21 mouse cellular contexts compared by ENCODE assay signal in the genomic region with DNA sequence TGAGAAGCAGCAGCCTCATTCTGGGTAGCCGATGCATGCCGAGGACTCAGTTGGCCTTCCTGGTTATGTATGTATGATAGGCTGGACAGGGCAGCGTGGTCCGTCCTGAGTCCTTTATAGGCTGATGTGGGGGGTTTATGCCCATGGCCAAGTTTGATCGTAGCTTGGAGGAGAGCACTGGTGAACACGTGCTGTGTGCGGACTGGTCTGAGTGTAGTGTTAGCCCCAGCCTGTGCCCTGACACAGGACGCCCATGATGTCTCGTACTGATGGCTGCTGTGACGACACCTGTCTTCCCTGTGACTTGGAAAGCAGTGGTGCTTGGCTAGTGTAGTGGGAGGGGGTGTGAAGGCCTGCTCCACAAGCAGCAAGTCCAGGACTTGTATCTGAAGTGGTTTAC. TPM values are rescaled to one million over a fixed set of nuclear protein-coding genes. Genes with fewer than 3 reads are reported as not detected.
DNase-seq lines count a peak whose midpoint lies in the region; ATAC-seq and TF ChIP-seq lines count a peak whose summit lies in the region.
"Had no signal": no experiment of that assay in that cellular context is flagged by ENCODE, and none has a peak within 500 bp of the region (broad histone marks: within the 10 kb centered on the region; RNA-seq: fewer than 3 reads in every experiment).

No protein-coding gene starts in this region.

- H3K4me1 ChIP-seq in embryonic facial prominence, embryonic 13.5 days, result peaks cover 2% of the 10 kb centered on the region; the same call in 1 of the 2 replicates
- no peaks in the 10 kb centered on the region for H3K4me1 ChIP-seq in embryonic facial prominence, embryonic 10.5 days
- peaks cover 99% of the 10 kb centered on the region for H3K4me1 ChIP-seq in megakaryocyte, embryonic 14.5 days
- H3K4me1 ChIP-seq in embryonic fibroblast, embryonic 13.5 days (ENCODE audit: control insufficient read depth, insufficient read depth, low read length), result no peaks in the 10 kb centered on the region
- H3K4me1 ChIP-seq: forebrain, embryonic 15.5 days; hindbrain, embryonic 10.5 days; midbrain, embryonic 12.5 days had no signal

- no peak overlapping the region for H3K4me2 ChIP-seq in embryonic facial prominence, embryonic 13.5 days
- H3K4me2 ChIP-seq: forebrain, embryonic 15.5 days; heart, embryonic 15.5 days; liver, embryonic 15.5 days; midbrain, embryonic 12.5 days had no signal

- no peaks in the 10 kb centered on the region for H3K9me3 ChIP-seq in embryonic facial prominence, embryonic 13.5 days
- no peaks in the 10 kb centered on the region for H3K9me3 ChIP-seq in embryonic facial prominence, embryonic 10.5 days
- no peaks in the 10 kb centered on the region for H3K9me3 ChIP-seq in megakaryocyte, embryonic 14.5 days
- H3K9me3 ChIP-seq: forebrain, embryonic 15.5 days; G1E; heart, embryonic 15.5 days; hindbrain, embryonic 10.5 days; liver, embryonic 15.5 days; midbrain, embryonic 12.5 days had no signal

- TF ChIP-seq POLR2A in embryonic fibroblast, embryonic 13.5 days (IDR thresholded peaks at IDR 0.05; ENCODE audit: low read depth, low read length), result no peak

- peaks cover 91% of the 10 kb centered on the region for H3K36me3 ChIP-seq in embryonic facial prominence, embryonic 13.5 days
- H3K36me3 ChIP-seq in embryonic facial prominence, embryonic 10.5 days (replicated peaks), result peaks cover 95% of the 10 kb centered on the region
- peaks cover 99% of the 10 kb centered on the region for H3K36me3 ChIP-seq in megakaryocyte, embryonic 14.5 days (replicated peaks; ENCODE audit: low read length)

- TF ChIP-seq CTCF in embryonic fibroblast, embryonic 13.5 days (IDR thresholded peaks at IDR 0.05; ENCODE audit: borderline replicate concordance, insufficient read depth, low read length), result no peak

- ATAC-seq in embryonic facial prominence, embryonic 13.5 days (ENCODE audit: insufficient number of reproducible peaks, insufficient read depth, low FRiP score, low TSS enrichment, low read depth), result no peak
- no peak for ATAC-seq in megakaryocyte, adult 5-6 weeks (ENCODE audit: poor library complexity, severe bottlenecking)
- ATAC-seq: activated CD4-positive, CD25-positive, alpha-beta regulatory T cell, adult 4 months; forebrain, embryonic 15.5 days had no signal

- H3K27me3 ChIP-seq in embryonic facial prominence, embryonic 13.5 days, result no peaks in the 10 kb centered on the region
- no peaks in the 10 kb centered on the region for H3K27me3 ChIP-seq in embryonic facial prominence, embryonic 10.5 days (replicated peaks; ENCODE audit: low read depth, poor library complexity, severe bottlenecking)
- no peaks in the 10 kb centered on the region for H3K27me3 ChIP-seq in megakaryocyte, embryonic 14.5 days (replicated peaks)
- H3K27me3 ChIP-seq: forebrain, embryonic 15.5 days; heart, embryonic 15.5 days; liver, embryonic 15.5 days; midbrain, embryonic 12.5 days had no signal

- WGBS in embryonic facial prominence, embryonic 13.5 days, result 90% methylated on average over 10 of the region's 10 CpGs
- WGBS in embryonic facial prominence, embryonic 10.5 days, result 93% methylated on average over 10 of the region's 10 CpGs

- DNase-seq in embryonic facial prominence, embryonic 10.5 days (ENCODE audit: low spot score), result no peak
- DNase-seq in thymus, postnatal 25 days, result no peak
- no peak for DNase-seq in layer of hippocampus, adult 9-11 months
- DNase-seq: adrenal gland, postnatal 10 days; gastrocnemius, postnatal 14 days; kidney, adult 18-20 months; kidney, postnatal 25 days; right cerebral cortex, postnatal 14 days had no signal

- H3K9ac ChIP-seq in embryonic facial prominence, embryonic 13.5 days, result no peak overlapping the region
- H3K9ac ChIP-seq: forebrain, embryonic 15.5 days; heart, embryonic 15.5 days; liver, embryonic 15.5 days; midbrain, embryonic 12.5 days had no signal

- no peak overlapping the region for H3K4me3 ChIP-seq in embryonic facial prominence, embryonic 13.5 days
- H3K4me3 ChIP-seq in embryonic facial prominence, embryonic 10.5 days, result no peak overlapping the region
- peak overlapping the region; percentile 82 for H3K4me3 ChIP-seq in megakaryocyte, embryonic 14.5 days (replicated peaks)
- H3K4me3 ChIP-seq in embryonic fibroblast, embryonic 13.5 days (ENCODE audit: insufficient read depth, low read length), result no peak overlapping the region
- H3K4me3 ChIP-seq: forebrain, embryonic 15.5 days; heart, adult 2 months; heart, embryonic 15.5 days; hindbrain, embryonic 10.5 days; liver, embryonic 15.5 days; midbrain, embryonic 12.5 days had no signal

- H3K27ac ChIP-seq in embryonic facial prominence, embryonic 13.5 days, result peak overlapping the region; percentile 4; the same call in 1 of the 2 replicates
- H3K27ac ChIP-seq in embryonic facial prominence, embryonic 10.5 days (replicated peaks), result no peak overlapping the region
- H3K27ac ChIP-seq in embryonic fibroblast, embryonic 13.5 days (ENCODE audit: insufficient read depth, low read length), result peak overlapping the region; percentile 72
- H3K27ac ChIP-seq: forebrain, embryonic 15.5 days; heart, adult 2 months; heart, embryonic 15.5 days; hindbrain, embryonic 10.5 days; liver, embryonic 15.5 days; macrophage; midbrain, embryonic 12.5 days had no signal

RNA-seq across cellular contexts. Expression of gene Sh2b3, which starts 23.7 kb away (rescaled TPM):
- 11.3 and 12.2 TPM in 2 replicates for polyA plus RNA-seq in embryonic facial prominence, embryonic 13.5 days (2015; fragmentation: Nextera tagmentation; extraction: Ambion mirVana)
- 7.9 TPM in 2 replicates for polyA plus RNA-seq in embryonic facial prominence, embryonic 10.5 days (2016; fragmentation: Nextera tagmentation; extraction: Ambion mirVana)
- 156 and 517 TPM in 2 replicates for polyA plus RNA-seq in megakaryocyte, embryonic 14.5 days (2012; ENCODE audit: insufficient read depth, low replicate concordance)
- 82.9 and 83.8 TPM in 2 replicates for total RNA-seq in megakaryocyte, adult 5-6 weeks (2015)
- 46.3 and 55.6 TPM in 2 replicates for total RNA-seq in megakaryocyte, adult 5-6 weeks (2017)
- polyA plus RNA-seq in embryonic fibroblast, embryonic 13.5 days (2011; ENCODE audit: insufficient read length, low read depth, missing spikeins), result 21.1 and 23.6 TPM in 2 replicates

RNA-seq across cellular contexts. Expression of gene Pheta1, which starts 35.0 kb away (rescaled TPM):
- polyA plus RNA-seq in embryonic facial prominence, embryonic 13.5 days (2015; fragmentation: Nextera tagmentation; extraction: Ambion mirVana), result 36.2 and 41.1 TPM in 2 replicates
- polyA plus RNA-seq in embryonic facial prominence, embryonic 10.5 days (2016; fragmentation: Nextera tagmentation; extraction: Ambion mirVana), result 56.5 and 60.0 TPM in 2 replicates
- polyA plus RNA-seq in megakaryocyte, embryonic 14.5 days (2012; ENCODE audit: insufficient read depth, low replicate concordance), result 12.8 and 13.0 TPM in 2 replicates
- total RNA-seq in megakaryocyte, adult 5-6 weeks (2015), result 0.78 and 1.2 TPM in 2 replicates
- 0.69 and 1.8 TPM in 2 replicates for total RNA-seq in megakaryocyte, adult 5-6 weeks (2017)
- polyA plus RNA-seq in embryonic fibroblast, embryonic 13.5 days (2011; ENCODE audit: insufficient read length, low read depth, missing spikeins), result 4.8 and 6.4 TPM in 2 replicates
